Mouse (Mus musculus): ENCODE results near the gene Prkaa1. TPM values are rescaled to one million over a fixed set of nuclear protein-coding genes. Genes with fewer than 3 reads are reported as not detected.
"Not testable (repeated sequence)": the region's sequence is repeated elsewhere in the genome, so short reads cannot be mapped to it uniquely, and the experiment has no call there.

Prkaa1 gene
- polyA plus RNA-seq, 1 experiment from 2014 or later, result 16.5 TPM

GRCm38 (mm10) chr15:5209116-5209515, 65.5 kb downstream of the Prkaa1 start:
- H3K9me3 ChIP-seq, result no peaks in the 10 kb centered on the region
- peaks cover 14% of the 10 kb centered on the region for H3K4me1 ChIP-seq
- WGBS, result 94% methylated on average over 3 of the region's 3 CpGs
- ATAC-seq (ENCODE audit: extremely low read depth, insufficient number of reproducible peaks, low FRiP score, low TSS enrichment), result no peak
- H3K4me3 ChIP-seq, result no peak overlapping the region
- H3K9ac ChIP-seq, result no peak overlapping the region
- no peak overlapping the region for H3K27ac ChIP-seq (replicated peaks)
- H3K36me3 ChIP-seq, result peaks cover 11% of the 10 kb centered on the region; the same call in 1 of the 2 replicates
- no peak overlapping the region for H3K4me2 ChIP-seq
- H3K27me3 ChIP-seq (replicated peaks), result no peaks in the 10 kb centered on the region

- Histone ChIP-seq H3K9ac (no peak overlapping the region), H3K4me2 (no peak overlapping the region), H3K36me3 (peaks cover 27% of the 10 kb centered on the region), H3K9me3 (no peaks in the 10 kb centered on the region), H3K27ac (replicated peaks) (no peak overlapping the region), H3K4me3 (no peak overlapping the region), H3K4me1 (no peaks in the 10 kb centered on the region), H3K27me3 (replicated peaks) (no peaks in the 10 kb centered on the region)
- no peak for ATAC-seq (ENCODE audit: extremely low read depth, insufficient number of reproducible peaks, low FRiP score, low TSS enrichment)
- 89% methylated on average over 6 of the region's 6 CpGs for WGBS
These were observed 76.8 kb downstream of the Prkaa1 start for GRCm38 (mm10) chr15:5220491-5220890.

- not testable (repeated sequence) for H3K9me3 ChIP-seq; H3K9ac ChIP-seq; H3K36me3 ChIP-seq; H3K27me3 ChIP-seq (replicated peaks); ATAC-seq (ENCODE audit: extremely low read depth, insufficient number of reproducible peaks, low FRiP score, low TSS enrichment); H3K4me1 ChIP-seq; H3K4me2 ChIP-seq; H3K27ac ChIP-seq (replicated peaks); H3K4me3 ChIP-seq
- 75% methylated on average over 10 of the region's 10 CpGs for WGBS
These were observed 87.1 kb downstream of the Prkaa1 start for GRCm38 (mm10) chr15:5230746-5231145.

Other genes starting within 250 kb of the Prkaa1 start
- not detected in 2 replicates for gene Mroh2b, start 245.1 kb upstream of the Prkaa1 start, polyA plus RNA-seq (2015; fragmentation: Nextera tagmentation; extraction: Ambion mirVana)
- gene C7, start 80.1 kb upstream of the Prkaa1 start, polyA plus RNA-seq (2015; fragmentation: Nextera tagmentation; extraction: Ambion mirVana), result 0.07 and 0.10 TPM in 2 replicates
- 2.0 and 2.4 TPM in 2 replicates for gene Card6, start 35.3 kb upstream of the Prkaa1 start, polyA plus RNA-seq (2015; fragmentation: Nextera tagmentation; extraction: Ambion mirVana)
- gene Rpl37, start 27.2 kb upstream of the Prkaa1 start, polyA plus RNA-seq (2015; fragmentation: Nextera tagmentation; extraction: Ambion mirVana), result 363 and 370 TPM in 2 replicates
- gene Ttc33, start 41.7 kb downstream of the Prkaa1 start, polyA plus RNA-seq (2015; fragmentation: Nextera tagmentation; extraction: Ambion mirVana), result 29.3 and 31.6 TPM in 2 replicates
- gene Ptger4, start 100.3 kb downstream of the Prkaa1 start, polyA plus RNA-seq (2015; fragmentation: Nextera tagmentation; extraction: Ambion mirVana), result 2.4 and 2.5 TPM in 2 replicates